Mouse (Mus musculus) subcutaneous adipose tissue, adult 2 months (tissue): ENCODE results near the gene 7420426K07Rik. TPM values are rescaled to one million over a fixed set of nuclear protein-coding genes. Genes with fewer than 3 reads are reported as not detected.

ENCODE experiments used
- polyA plus RNA-seq: library from polyadenylated mRNA; depleted of rRNA; stranded (reverse); fragments of >200 nt; gene quantifications from 2 replicates; pipeline ENCODE4 v1.2.3, GENCODE M21; 2012; ENCODE audit warnings: low replicate concordance; rRNA removed

Gene 7420426K07Rik
- not detected in 2 replicates for polyA plus RNA-seq

GRCm38 (mm10) chr9:98902819-98903218 is at the start of gene 7420426K07Rik:
Gene 7420426K07Rik, plus strand, starts transcription at chr9:98903119.

DNA sequence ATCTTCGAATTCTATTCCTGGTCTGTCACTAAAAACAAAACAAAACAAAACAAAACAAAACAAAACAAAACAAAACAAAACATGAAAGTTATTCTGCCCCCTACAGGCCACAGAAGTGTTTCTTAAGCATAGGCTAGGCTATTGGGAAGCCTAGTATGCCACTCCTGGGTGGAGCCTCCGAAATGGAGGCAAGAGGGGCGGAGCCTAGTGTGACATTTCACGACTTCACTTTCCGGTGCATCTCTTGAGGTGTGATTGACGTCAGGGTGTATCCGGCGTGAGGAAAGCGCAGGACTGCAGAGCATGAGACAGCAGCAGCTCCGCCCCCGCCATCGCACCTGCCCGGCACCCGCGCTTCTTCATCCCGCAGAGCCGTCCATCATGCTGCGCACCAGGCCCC is 46.7 kb upstream of the 7420426K07Rik start, which contains the start of gene Prr23a2:
Gene Prr23a2 (plus strand): TSS at position 285 of the 400 bp plus-strand sequence.

GRCm38 (mm10) chr9:98864571-98864970 is 38.3 kb upstream of the 7420426K07Rik start, which contains the start of gene Prr23a3:
Gene Prr23a3, plus strand, starts transcription at chr9:98864767.

Other genes with a start within 250 kb of the 7420426K07Rik start
- gene Prr23a1, start 60.6 kb upstream of the 7420426K07Rik start, polyA plus RNA-seq: not detected in 2 replicates
- gene Prr23a2, start 46.6 kb upstream of the 7420426K07Rik start, polyA plus RNA-seq: not detected in 2 replicates
- gene Prr23a3, start 38.4 kb upstream of the 7420426K07Rik start, polyA plus RNA-seq: not detected in 2 replicates
- gene Foxl2, start 52.2 kb downstream of the 7420426K07Rik start, polyA plus RNA-seq: 10.7 TPM in 1 of 2 replicates, not detected in the other
- 5.0 and 5.6 TPM in 2 replicates for gene Faim, start 83.3 kb downstream of the 7420426K07Rik start, polyA plus RNA-seq
- gene Gm1123, start 132.6 kb downstream of the 7420426K07Rik start, polyA plus RNA-seq: 0.08 TPM in 1 of 2 replicates, not detected in the other
- gene Pik3cb, start 237.5 kb downstream of the 7420426K07Rik start, polyA plus RNA-seq: 9.7 and 13.2 TPM in 2 replicates